Mouse (Mus musculus) CH12.LX (cell line): ENCODE results near the gene 1700067K01Rik. TPM values are rescaled to one million over a fixed set of nuclear protein-coding genes. Genes with fewer than 3 reads are reported as not detected.

Source experiments
- DNase-seq: peaks from one replicate; pipeline ENCODE4 v3.0.0-alpha.2; 2013; ENCODE audit errors: extremely low read depth
- H3K27ac ChIP-seq: 2 replicates; pipeline ENCODE4 v1.5.1; 2012; ENCODE audit warnings: low read depth, mild to moderate bottlenecking, control low read depth, moderate library complexity; ENCODE audit not compliant: insufficient read depth
- H3K27me3 ChIP-seq: replicated peaks from 2 replicates; pipeline ENCODE3; 2012; ENCODE audit warnings: inconsistent platforms
- H3K36me3 ChIP-seq, 2 experiments: replicated peaks in 1 of 2; 2 replicates each; pipeline versions ENCODE3 to v1.6.1; 2012; ENCODE audit warnings: inconsistent platforms in 1 of 2, low read length in 1 of 2, mild to moderate bottlenecking in 1 of 2, mixed read lengths in 1 of 2, moderate library complexity in 1 of 2; ENCODE audit not compliant: control insufficient read depth in 1 of 2, insufficient read depth in 1 of 2
- H3K4me1 ChIP-seq, 2 experiments: 2 replicates each; pipeline ENCODE4 v1.6.1; 2012; ENCODE audit warnings: inconsistent platforms in 1 of 2, moderate library complexity in 1 of 2; ENCODE audit not compliant: insufficient read depth in 2 of 2, control insufficient read depth in 1 of 2
- H3K4me2 ChIP-seq: 2 replicates; pipeline ENCODE4 v1.6.1; 2012; ENCODE audit warnings: low read depth, mild to moderate bottlenecking, control low read depth; ENCODE audit not compliant: poor library complexity, insufficient read depth, severe bottlenecking
- H3K4me3 ChIP-seq, 3 experiments: fragments of 150-350 bp in 1 of 3; sonication (generic) in 1 of 3; replicated peaks in 1 of 3; 2 replicates each; pipeline versions ENCODE3 to v1.5.1; 2011 to 2012; ENCODE audit warnings: low read depth in 2 of 3, low read length in 2 of 3, mild to moderate bottlenecking in 2 of 3, moderate library complexity in 2 of 3, control low read depth in 1 of 3, improper control_type of control experiment in 1 of 3, inconsistent platforms in 1 of 3, mixed read lengths in 1 of 3; ENCODE audit not compliant: poor library complexity in 1 of 3
- H3K79me2 ChIP-seq: replicated peaks from 2 replicates; pipeline ENCODE4 v1.6.1; 2012; ENCODE audit warnings: mild to moderate bottlenecking, moderate library complexity; ENCODE audit not compliant: control insufficient read depth, poor library complexity, insufficient read depth, severe bottlenecking; ENCODE audit errors: extremely low read depth
- H3K9ac ChIP-seq: 2 replicates; pipeline ENCODE4 v1.6.1; 2012; ENCODE audit warnings: low read depth, mild to moderate bottlenecking, control low read depth, moderate library complexity; ENCODE audit not compliant: insufficient read depth
- H3K9me3 ChIP-seq: replicated peaks from 2 replicates; pipeline ENCODE3; 2012; ENCODE audit warnings: low read length, inconsistent platforms, mixed read lengths
- BHLHE40 ChIP-seq: IDR thresholded peaks from 2 replicates; pipeline ENCODE4 v1.6.1; 2011; ENCODE audit warnings: mild to moderate bottlenecking, low read depth, low read length, improper control_type of control experiment
- CHD1 ChIP-seq: IDR thresholded peaks from 2 replicates; pipeline ENCODE4 v1.6.1; 2012; ENCODE audit warnings: low read depth, low read length, improper control_type of control experiment, inconsistent platforms
- ELF1 ChIP-seq: IDR thresholded peaks from 2 replicates; pipeline ENCODE4 v1.6.1; 2014; ENCODE audit warnings: low read depth, mild to moderate bottlenecking, inconsistent platforms, low read length, improper control_type of control experiment
- EP300 ChIP-seq: IDR thresholded peaks from 2 replicates; pipeline ENCODE4 v1.6.1; 2011; ENCODE audit warnings: low read length, improper control_type of control experiment
- HCFC1 ChIP-seq: IDR thresholded peaks from 2 replicates; pipeline ENCODE4 v1.6.1; 2012; ENCODE audit warnings: low read depth, mild to moderate bottlenecking, inconsistent platforms, low read length, improper control_type of control experiment
- IRF4 ChIP-seq: IDR thresholded peaks from 2 replicates; pipeline ENCODE4 v1.6.1; 2014; ENCODE audit warnings: low read depth, mild to moderate bottlenecking, inconsistent platforms, low read length, improper control_type of control experiment
- JUND ChIP-seq: conservative IDR thresholded peaks from 2 replicates; pipeline ENCODE4 v1.6.1; 2011; ENCODE audit warnings: low read depth, low read length, improper control_type of control experiment
- KAT2A ChIP-seq: IDR thresholded peaks from 2 replicates; pipeline ENCODE4 v1.6.1; 2012; ENCODE audit warnings: low read length, improper control_type of control experiment, inconsistent platforms; ENCODE audit not compliant: insufficient replicate concordance
- MAX ChIP-seq: IDR thresholded peaks from 2 replicates; pipeline ENCODE4 v1.6.1; 2011; ENCODE audit warnings: low read length, improper control_type of control experiment
- MEF2A ChIP-seq: IDR thresholded peaks from 2 replicates; pipeline ENCODE4 v1.6.1; 2014; ENCODE audit warnings: low read depth, mild to moderate bottlenecking, inconsistent platforms, low read length, improper control_type of control experiment, borderline replicate concordance
- MXI1 ChIP-seq: IDR thresholded peaks from 2 replicates; pipeline ENCODE4 v1.6.1; 2011; ENCODE audit warnings: mild to moderate bottlenecking, low read depth, low read length, improper control_type of control experiment
- NELFE ChIP-seq: IDR thresholded peaks from 2 replicates; pipeline ENCODE4 v1.6.1; 2011; ENCODE audit warnings: low read depth, low read length, improper control_type of control experiment
- PAX5 ChIP-seq: IDR thresholded peaks from 2 replicates; pipeline ENCODE4 v1.6.1; 2012; ENCODE audit warnings: low read length, inconsistent platforms, mixed read lengths
- POLR2A ChIP-seq: IDR thresholded peaks from 2 replicates; pipeline ENCODE4 v1.6.1; 2011; ENCODE audit warnings: low read depth, mild to moderate bottlenecking, improper control_type of control experiment, low read length
- SIN3A ChIP-seq: IDR thresholded peaks from 2 replicates; pipeline ENCODE4 v1.6.1; 2012; ENCODE audit warnings: low read length, improper control_type of control experiment, inconsistent platforms
- USF1 ChIP-seq: IDR thresholded peaks from 2 replicates; pipeline ENCODE4 v1.6.1; 2014; ENCODE audit warnings: low read depth, mild to moderate bottlenecking, inconsistent platforms, low read length, improper control_type of control experiment
- USF2 ChIP-seq: conservative IDR thresholded peaks from 2 replicates; pipeline ENCODE4 v1.6.1; 2011; ENCODE audit warnings: low read depth, low read length, improper control_type of control experiment
- ZC3H11A ChIP-seq: IDR thresholded peaks from 2 replicates; pipeline ENCODE4 v1.6.1; 2012; ENCODE audit warnings: low read depth, mild to moderate bottlenecking, inconsistent platforms, low read length, improper control_type of control experiment
- ZMIZ1 ChIP-seq: IDR thresholded peaks from 2 replicates; pipeline ENCODE4 v1.6.1; 2012; ENCODE audit warnings: low read depth, mild to moderate bottlenecking, inconsistent platforms, low read length, improper control_type of control experiment
- ZNF384 ChIP-seq: IDR thresholded peaks from 2 replicates; pipeline ENCODE4 v1.6.1; 2012; ENCODE audit warnings: low read depth, low read length, improper control_type of control experiment, inconsistent platforms
- dilution Hi-C: fragments of 300-500 bp; cut with MboI; formaldehyde crosslinking; loops from 2 replicates; pipeline ENCODE4 v1.14.3; 2020; ENCODE audit warnings: low sequenced_read_pairs; ENCODE audit not compliant: extremely low pct_unique_long_range_greater_than_20kb, extremely low pct_ligation_motif_present
- in situ Hi-C: fragments of 300-500 bp; cut with MboI; formaldehyde crosslinking; loops from 3 replicates; pipeline ENCODE4 v1.14.3; 2019; ENCODE audit warnings: low sequenced_read_pairs, low pct_ligation_motif_present, low pct_unique_long_range_greater_than_20kb, mixed read lengths
- polyA plus RNA-seq: library from polyadenylated mRNA; unstranded; fragments of >175 nt; gene quantifications from 2 replicates; pipeline ENCODE4 v1.2.1, GENCODE M21; 2012; ENCODE audit warnings: low read depth; ENCODE audit not compliant: insufficient read length
- total RNA-seq, 2 experiments: library from RNA; depleted of rRNA; stranded (reverse); fragments of 300-350 nt in 1 of 2; fragments of >200 nt in 1 of 2; gene quantifications; 2 replicates each; pipeline ENCODE4 v1.2.3; 2012 to 2014

Gene 1700067K01Rik
- total and polyA plus RNA-seq, 3 experiments = 0.38 to 0.67 TPM; not detected in 1

GRCm38 (mm10) chr8:84021569-84021968 is 20.3 kb downstream of the 1700067K01Rik start:
- H3K4me3 ChIP-seq = no peak overlapping the region
- in situ Hi-C loops (no loop called here), dilution Hi-C loops (no loop called here)
- no peaks in the 10 kb centered on the region for H3K36me3 ChIP-seq
- no peak for DNase-seq
- no peak overlapping the region for H3K4me2 ChIP-seq
- no peak overlapping the region for H3K9ac ChIP-seq
- no peak overlapping the region for H3K27ac ChIP-seq
- H3K4me1 ChIP-seq = no peaks in the 10 kb centered on the region
- peaks cover 28% of the 10 kb centered on the region for H3K27me3 ChIP-seq
- H3K9me3 ChIP-seq = no peaks in the 10 kb centered on the region
- no peaks in the 10 kb centered on the region for H3K79me2 ChIP-seq
- TF ChIP-seq BHLHE40 (no peak), JUND (no peak), USF2 (no peak), NELFE (no peak), KAT2A (no peak), IRF4 (no peak), POLR2A (no peak), MXI1 (no peak), USF1 (no peak), CHD1 (no peak)

DNA sequence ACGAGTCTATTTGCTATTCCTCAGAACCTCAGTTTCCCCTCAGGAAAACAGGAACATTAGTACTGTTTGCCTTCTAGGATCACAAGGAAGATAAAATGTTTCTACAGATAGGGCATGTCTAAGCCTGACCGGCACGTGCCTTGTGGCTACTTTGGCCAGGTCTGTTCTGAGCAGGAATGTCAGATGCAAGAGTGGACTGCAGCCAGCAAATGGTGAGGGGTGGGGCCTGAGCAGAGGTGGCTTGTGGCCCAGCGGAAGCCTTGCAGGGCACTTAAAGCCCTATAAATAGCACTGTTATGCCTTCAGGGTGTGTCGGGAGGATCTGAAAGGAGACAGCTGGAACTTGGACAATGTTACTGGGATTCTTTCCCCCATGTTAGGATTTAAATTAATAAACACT is 21.8 kb downstream of the 1700067K01Rik start:
- Histone ChIP-seq H3K9ac (no peak overlapping the region), H3K4me1 (peaks cover 0 to 4% of the 10 kb centered on the region in 2 experiments; a peak in 2 of 4 replicates), H3K79me2 (no peaks in the 10 kb centered on the region), H3K36me3 (no peaks in the 10 kb centered on the region), H3K4me3 (no peak overlapping the region), H3K4me2 (no peak overlapping the region), H3K27me3 (peaks cover 26% of the 10 kb centered on the region), H3K9me3 (no peaks in the 10 kb centered on the region), H3K27ac (no peak overlapping the region)
- dilution Hi-C loops = no loop called here
- no peak for DNase-seq
- in situ Hi-C loops = no loop called here
- no peak for TF ChIP-seq ZMIZ1
- no peak for TF ChIP-seq MAX
- no peak for TF ChIP-seq ZNF384
- no peak for TF ChIP-seq HCFC1
- no peak for TF ChIP-seq USF2
- TF ChIP-seq EP300 = no peak
- no peak for TF ChIP-seq SIN3A
- no peak for TF ChIP-seq ELF1
- TF ChIP-seq IRF4 = no peak
- TF ChIP-seq MXI1 = no peak
- no peak for TF ChIP-seq ZC3H11A
- no peak for TF ChIP-seq MEF2A
- no peak for TF ChIP-seq NELFE
- TF ChIP-seq PAX5 = no peak
